Mouse (Mus musculus) gastrocnemius, postnatal 36 days (tissue): ENCODE results near the gene Pik3cg. TPM values are rescaled to one million over a fixed set of nuclear protein-coding genes. Genes with fewer than 3 reads are reported as not detected.

Source experiments
- DNase-seq, 2 experiments: peaks; one replicate each; pipeline ENCODE4 v3.0.0; 2022
- intact Hi-C: fragments of 180-260 bp; cut with DNase I; formaldehyde crosslinking; loops from one replicate; pipeline ENCODE4 v1.15.1; 2025
- total RNA-seq, 2 experiments: library from RNA; stranded (reverse); gene quantifications; 2 replicates each; pipeline ENCODE4 v1.2.3; 2021

The Pik3cg gene
- total RNA-seq, 2 experiments from 2014 or later: 0.56 to 0.79 TPM

- no peak for DNase-seq
- intact Hi-C loops: no loop called here
These were observed 5.9 kb downstream of the Pik3cg start for GRCm38 (mm10) chr12:32202583-32202982.

DNA sequence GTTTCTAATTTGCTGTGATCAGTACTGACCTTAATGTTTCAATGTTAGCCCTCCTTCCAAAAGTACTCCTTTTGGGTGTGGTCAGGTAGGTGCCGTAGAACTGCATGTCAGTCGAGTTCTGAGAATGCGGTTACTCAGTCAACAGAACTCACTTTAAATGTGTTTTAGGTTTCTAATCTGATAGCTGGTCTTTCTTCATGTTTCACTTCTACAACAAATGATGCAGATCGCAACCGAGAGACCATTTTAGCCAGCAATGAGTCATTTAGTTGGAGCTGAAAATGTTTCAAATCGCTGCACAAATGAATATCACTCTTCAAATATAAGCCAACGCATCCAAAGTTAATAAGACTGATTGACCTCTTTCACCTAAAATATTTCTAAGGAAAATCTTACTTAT is 6.5 kb downstream of the Pik3cg start:
- intact Hi-C loops: no loop called here
- no peak for DNase-seq

DNA sequence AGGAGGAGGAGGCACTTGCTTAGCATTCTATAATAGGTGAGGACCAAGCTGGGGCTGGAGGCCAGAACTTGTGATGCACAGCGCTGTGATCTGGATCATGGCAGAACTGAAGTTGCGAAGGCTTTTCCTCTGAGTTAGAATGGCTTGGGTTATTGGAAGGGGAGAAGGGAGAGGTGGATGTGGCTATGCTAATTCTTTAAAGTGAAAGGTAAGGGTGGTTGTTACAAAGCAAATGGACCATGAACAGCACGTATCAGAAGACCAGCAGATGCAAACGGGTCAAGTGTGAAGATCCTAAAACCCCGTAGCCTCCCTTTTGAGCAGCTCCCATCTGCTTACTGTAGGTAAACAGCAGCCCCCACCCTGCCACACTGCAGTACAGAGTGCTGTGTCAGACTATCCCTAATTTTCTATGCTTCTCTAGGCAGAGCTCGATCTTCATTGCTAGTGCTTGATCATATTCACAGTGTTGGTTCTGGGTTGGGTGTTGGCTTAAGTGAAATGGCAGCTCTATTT is 7.3 kb downstream of the Pik3cg start:
- intact Hi-C loops: no loop called here

DNA sequence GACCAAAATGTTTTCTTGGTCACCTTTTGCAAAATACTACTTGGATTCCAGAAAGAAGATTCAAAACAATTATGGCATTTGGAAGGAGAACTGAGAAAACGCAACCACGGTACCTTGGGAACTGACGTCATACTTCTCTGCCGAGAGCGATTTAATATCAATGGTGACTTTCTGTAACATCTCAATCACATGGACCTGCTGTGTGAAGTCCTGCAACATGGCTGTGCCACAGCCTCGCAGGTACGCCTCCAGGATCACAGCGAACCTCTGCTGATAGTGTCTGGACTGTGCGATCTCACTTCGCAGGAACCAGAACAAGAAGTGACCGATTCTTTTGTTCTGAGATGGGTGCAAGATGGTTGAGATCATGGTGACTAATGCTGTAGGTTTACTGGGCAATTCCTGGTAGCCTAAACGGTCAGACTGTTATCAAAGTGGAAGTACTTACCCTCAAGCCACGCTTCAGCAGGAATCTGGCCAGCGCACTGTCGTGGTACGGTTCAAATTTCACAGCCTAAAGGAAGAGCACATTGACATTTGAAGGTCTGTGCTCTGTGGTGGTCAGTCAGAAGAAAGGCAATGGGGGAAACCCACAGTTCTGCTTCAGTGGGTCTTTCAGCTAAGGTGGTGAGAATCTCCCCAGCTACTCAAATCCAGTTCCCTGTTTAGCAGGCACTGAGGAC is 7.9 kb downstream of the Pik3cg start:
- intact Hi-C loops: no loop called here
- no peak for DNase-seq

More for the DNA sequence above, 7.3 kb downstream of the Pik3cg start:
- DNase-seq: no peak

DNA sequence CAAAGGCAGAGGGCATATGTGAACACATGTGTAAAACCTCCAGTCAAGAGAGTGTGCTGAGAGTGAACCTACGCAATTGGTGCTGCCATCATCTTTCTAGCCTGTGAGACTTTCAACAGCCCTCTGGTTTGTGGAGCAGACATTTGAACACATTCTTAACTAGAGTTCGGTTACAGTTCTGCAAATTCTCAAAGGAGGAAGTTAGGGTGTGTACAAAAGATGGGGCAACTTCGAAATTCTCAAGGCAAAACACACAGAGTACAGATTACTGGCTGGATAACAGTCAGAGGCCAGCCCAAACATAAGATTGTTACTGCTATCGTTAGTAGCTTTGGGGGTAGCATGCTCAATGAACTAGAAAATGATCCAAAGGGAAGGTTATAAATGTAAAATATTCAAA is 9.0 kb downstream of the Pik3cg start:
- DNase-seq: no peak
- intact Hi-C loops: no loop called here

GRCm38 (mm10) chr12:32198025-32198424 is 10.4 kb downstream of the Pik3cg start:
- intact Hi-C loops: no loop called here
- DNase-seq: no peak

DNA sequence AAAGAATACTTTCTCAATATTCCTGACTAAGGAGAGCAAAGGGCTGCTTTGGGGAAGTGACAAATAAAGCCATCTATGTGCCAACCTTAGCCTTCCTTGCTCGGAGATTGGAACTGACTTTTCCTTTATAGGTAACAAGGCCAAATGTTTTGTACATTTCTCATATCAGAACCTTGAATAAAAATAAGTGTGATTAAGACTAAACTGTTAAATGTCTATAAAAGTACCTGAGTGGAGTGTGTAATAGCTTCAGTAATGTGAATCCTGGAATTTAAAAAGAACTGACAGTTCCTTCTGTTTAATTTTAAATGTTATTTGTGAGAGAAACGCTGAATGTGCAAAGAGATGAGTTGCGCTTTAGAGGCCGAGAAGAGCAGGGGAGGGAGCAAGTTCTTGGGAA is 13.5 kb downstream of the Pik3cg start:
- intact Hi-C loops: no loop called here
- DNase-seq: no peak

DNA sequence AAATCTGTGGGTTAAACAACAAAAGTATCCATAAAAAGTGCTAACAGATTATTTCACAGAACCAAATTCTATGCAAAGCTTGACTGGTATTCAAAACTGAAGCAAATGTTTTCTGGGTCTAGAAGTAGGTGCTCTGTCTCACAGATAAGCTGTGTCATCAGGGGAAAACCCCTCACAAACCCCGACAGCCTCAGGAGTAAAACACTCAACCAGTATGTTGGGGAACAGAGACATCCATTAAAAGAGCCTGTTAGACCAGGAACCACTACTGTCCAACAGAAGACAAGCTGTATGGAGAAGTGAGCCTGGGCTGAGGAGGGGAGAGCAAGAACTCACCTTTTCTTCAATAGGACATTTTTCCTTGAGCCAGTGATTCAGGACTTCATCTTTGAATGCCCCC is 14.1 kb downstream of the Pik3cg start:
- intact Hi-C loops: no loop called here
- no peak for DNase-seq

DNA sequence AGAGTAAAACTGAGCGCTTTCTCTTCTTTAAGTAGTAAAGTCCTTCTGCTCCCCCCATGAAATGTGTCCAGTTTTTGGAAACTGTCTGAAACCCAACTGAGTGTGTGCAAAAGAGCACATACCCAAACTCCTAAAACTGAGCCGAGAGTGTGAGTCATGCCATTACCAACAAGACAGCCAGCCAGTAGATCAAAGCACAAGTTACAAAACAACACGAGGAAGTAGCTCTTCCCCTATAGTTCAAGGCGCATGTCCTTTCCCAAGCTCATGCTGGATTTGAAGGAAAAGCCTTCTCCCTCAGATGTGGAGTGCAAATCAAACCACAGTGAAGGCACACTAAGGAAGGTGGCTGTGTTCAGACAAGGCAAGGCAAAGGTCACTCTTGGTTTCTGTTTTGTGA is 17.5 kb downstream of the Pik3cg start:
- DNase-seq: no peak
- intact Hi-C loops: no loop called here

DNA sequence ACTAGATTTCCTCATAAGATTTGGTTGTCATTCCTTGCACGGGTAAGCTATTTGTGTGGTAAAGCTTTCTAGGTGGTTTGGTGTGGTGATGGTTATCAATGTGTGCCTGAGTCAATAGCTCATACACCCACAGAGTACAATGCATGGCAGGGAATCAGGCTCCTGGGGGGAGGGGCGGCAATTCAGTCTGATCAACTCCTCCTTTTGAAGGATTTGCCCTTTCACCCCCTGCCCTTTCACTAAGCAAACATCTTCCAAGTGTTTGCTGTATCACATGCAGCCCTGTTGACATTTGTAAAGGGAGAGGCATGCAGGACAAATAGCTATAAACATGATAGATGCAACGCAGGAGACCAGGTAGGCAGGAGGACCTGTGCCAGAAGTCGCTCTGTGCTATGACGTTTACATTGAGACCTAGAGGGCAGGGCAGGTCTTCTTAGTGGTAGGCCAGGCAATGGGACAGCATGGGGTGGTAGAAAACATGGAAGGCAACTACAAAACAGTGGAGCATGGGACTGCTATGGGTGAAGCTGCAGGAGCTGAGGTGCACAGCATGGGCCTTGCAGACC is 20.7 kb downstream of the Pik3cg start:
- DNase-seq: no peak
- intact Hi-C loops: no loop called here

DNA sequence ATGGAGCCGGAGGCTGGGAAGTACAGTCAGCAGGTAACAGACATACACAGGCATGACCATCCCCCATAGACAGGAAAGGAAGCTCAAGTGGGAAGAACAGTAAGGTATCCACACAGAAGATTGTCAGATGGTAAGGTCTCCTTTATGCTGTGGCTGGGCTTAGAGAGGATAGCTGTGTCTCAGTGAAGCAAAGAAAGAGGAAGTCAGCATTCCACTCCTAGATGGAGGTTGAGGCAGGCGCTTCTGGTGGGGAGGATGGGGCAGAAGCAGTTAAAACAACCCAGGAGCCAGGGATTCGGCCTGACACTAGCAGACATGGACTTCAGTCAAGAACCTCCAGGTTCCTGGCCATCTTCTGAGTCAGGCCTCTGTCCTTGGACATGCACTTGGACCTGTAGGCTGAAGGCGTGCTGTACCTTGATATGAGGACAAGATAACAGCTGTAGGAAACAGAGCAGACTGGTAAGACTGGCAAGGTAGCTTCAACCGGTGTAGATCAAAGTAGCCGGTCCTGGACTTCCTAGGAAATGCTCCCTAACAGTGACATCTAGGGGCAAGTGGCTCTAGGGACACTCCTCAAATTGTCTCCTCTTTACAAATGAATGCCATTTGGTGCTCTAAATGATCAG is 21.7 kb downstream of the Pik3cg start:
- no peak for DNase-seq
- intact Hi-C loops: no loop called here

GRCm38 (mm10) chr12:32184874-32185273 is 23.6 kb downstream of the Pik3cg start:
- intact Hi-C loops: no loop called here
- DNase-seq: no peak

DNA sequence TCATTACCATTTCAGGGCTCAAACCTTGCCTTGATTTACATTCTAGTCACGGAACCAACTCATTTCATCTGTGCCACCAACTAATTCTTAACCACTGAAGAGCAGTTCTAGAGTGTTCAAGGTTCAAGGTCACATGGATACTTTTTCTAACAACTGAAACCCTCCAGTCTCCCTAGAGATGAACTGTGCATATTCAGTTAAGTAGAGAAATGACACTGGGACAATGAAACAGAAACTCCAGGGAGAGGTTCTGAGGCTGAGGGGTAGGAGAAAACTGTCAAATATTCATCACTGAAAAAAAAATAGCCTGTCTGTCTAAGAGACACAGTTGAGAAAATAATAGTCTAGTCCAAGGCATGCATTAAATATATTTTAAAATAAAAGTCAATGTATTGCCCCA is 24.9 kb downstream of the Pik3cg start:
- DNase-seq: no peak
- intact Hi-C loops: no loop called here

DNA sequence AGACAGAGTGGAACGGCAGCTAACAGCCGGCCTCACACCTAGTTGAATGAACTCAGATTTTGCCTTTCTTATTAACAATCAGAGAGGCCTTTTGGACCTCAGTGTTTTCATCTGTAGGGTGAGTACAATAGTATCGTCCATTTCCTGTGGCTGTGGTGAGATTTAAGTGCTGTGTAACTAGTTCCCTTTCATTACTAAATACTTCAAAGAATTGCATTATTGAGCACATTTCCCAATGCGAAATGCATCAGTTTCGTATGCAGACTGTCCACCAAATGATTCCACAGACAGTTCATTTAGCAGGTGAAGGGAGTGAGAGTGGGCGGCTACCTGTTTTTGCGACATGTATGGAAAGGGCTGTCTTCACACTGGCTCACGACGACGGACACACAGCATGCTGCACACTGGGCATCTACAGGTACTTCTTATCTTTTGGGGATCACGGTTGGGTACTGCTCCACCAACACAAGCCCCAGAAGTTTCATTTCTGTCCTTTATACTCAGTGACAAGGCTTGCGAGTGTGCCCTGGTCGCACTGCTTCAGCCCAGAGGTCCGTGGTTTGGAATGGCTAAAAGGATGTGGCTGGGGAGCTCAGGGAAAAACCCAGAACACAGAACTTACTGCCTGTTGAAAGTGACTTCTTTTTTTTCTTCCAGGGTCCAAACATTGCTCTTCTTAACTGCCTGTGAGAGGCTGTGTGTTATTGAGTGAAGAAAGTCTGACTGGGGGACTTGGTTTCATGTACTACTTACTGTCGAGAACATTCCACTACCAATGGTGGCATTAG is 25.6 kb downstream of the Pik3cg start:
- DNase-seq: no peak
- intact Hi-C loops: no loop called here

DNA sequence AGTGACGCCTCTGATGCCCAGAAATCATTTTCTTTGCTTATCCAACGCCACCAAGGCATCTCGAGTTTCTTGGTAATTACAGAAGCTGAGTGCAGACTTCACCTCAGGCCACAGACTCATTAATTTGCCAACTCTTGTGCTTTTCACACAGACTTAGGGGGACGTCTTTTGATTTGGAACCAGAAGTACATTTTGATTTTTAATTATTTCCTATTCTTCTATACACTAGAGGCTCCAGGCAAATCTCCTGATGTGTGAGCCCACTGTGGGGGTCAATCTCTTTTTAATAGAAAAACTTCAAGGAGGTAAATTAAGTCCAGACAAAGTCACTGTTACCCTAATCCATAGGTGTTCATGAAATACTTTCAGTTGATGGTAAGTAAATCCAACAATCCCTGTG is 26.6 kb downstream of the Pik3cg start:
- intact Hi-C loops: no loop called here
- no peak for DNase-seq

DNA sequence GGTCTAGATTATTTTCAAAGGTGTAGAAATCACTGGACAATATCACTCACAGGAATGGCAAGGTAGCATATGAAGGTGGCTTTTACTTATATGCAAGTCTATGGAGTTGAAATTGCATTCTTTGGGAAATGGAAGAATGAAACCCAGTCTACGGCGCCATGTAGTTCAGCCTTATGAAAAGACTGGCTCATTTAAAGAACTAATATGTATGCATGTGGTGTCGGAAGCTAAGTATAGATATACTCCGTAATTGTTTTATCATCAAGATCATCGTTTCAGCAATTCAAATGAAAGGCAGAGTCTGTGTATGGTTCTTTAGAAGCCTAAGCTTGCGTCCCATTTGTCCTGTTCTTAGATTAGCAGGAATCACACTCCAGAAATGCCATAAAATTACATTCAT is 34.0 kb downstream of the Pik3cg start:
- no peak for DNase-seq
- intact Hi-C loops: no loop called here

- intact Hi-C loops: no loop called here
These were observed 35.6 kb downstream of the Pik3cg start for GRCm38 (mm10) chr12:32172826-32173225.

DNA sequence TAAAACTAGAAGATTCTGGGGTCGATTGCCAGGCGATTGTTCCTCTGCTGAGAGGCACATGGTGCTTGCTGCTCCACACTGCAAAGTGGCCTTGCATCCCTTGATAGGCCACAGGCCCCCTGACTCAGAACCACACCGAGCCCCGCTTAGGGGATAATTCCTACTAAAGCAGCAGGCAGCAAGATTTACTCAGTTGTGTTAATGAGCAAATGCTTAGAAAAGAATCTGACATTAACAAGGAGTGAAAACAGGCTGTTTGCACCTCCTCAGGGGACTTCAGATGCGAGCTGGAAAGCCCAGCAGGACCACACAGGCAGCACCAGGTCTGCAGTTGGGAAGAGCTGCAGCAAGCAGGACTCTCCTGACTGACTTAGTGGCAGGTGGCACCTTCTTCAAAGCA is 39.3 kb downstream of the Pik3cg start:
- intact Hi-C loops: no loop called here

More at GRCm38 (mm10) chr12:32172826-32173225, 35.6 kb downstream of the Pik3cg start:
- DNase-seq: no peak

GRCm38 (mm10) chr12:32168751-32169150 is 39.7 kb downstream of the Pik3cg start:
- intact Hi-C loops: no loop called here
- DNase-seq: no peak

More for the DNA sequence above, 39.3 kb downstream of the Pik3cg start:
- no peak for DNase-seq

GRCm38 (mm10) chr12:32163706-32164105 is 44.8 kb downstream of the Pik3cg start:
- no peak for DNase-seq
- intact Hi-C loops: no loop called here

- no peak for DNase-seq
- intact Hi-C loops: no loop called here
These were observed 49.7 kb downstream of the Pik3cg start for GRCm38 (mm10) chr12:32158757-32159156.
